7 mouse cellular contexts compared by ENCODE assay signal in the genomic region with DNA sequence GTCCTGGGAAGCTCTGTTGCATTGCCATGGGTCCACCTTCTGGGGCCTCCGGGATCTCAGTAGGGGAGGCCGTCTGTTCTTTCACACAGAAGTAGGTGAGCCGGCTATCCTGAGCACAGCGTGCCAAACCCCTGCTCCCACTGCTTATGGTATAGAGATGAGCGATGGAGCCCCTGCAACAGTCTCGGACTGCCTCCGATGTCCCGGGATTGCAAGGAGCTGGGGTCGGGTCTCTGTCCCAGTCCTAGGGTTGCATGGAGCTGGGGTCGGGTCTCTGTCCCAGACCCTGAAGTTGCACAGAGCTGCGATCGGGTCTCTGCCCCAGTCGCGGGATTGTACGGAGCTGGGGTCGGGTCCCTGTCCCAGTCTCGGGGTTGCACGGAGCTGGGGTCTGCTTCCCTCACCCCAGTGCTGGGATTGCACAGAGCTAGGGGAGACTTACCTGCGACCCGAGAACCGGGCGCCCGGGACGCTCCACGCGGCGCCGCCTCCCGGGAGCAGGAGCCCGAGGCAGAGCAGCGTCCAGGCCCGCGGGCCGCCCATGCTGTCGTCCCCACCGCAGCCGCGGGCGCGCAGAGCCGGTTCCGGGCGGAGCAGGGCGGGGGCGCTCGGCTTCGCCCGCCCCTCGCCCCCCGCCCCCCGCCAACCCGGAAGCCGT. TPM values are rescaled to one million over a fixed set of nuclear protein-coding genes. Genes with fewer than 3 reads are reported as not detected.
DNase-seq lines count a peak whose midpoint lies in the region; ATAC-seq and TF ChIP-seq lines count a peak whose summit lies in the region.

A gene (minus strand): TSS at position 578 of the 658 bp plus-strand sequence.

- no peak for TF ChIP-seq POLR2A in lung, adult 2 months (IDR thresholded peaks at IDR 0.05; ENCODE audit: borderline replicate concordance, extremely low read depth, low read depth, low read length)

- no peak for TF ChIP-seq CTCF in lung, adult 2 months (IDR thresholded peaks at IDR 0.05; ENCODE audit: insufficient read depth, low read length)

- no peaks in the 10 kb centered on the region for H3K9me3 ChIP-seq in limb, embryonic 12.5 days

- peaks cover 28% of the 10 kb centered on the region for H3K27me3 ChIP-seq in limb, embryonic 12.5 days

- H3K36me3 ChIP-seq in limb, embryonic 12.5 days, result no peaks in the 10 kb centered on the region

- WGBS in lung, adult 2 months, result 3% methylated on average over 36 of the region's 53 CpGs
- WGBS in limb, embryonic 12.5 days, result 1% methylated on average over 51 of the region's 53 CpGs

- H3K9ac ChIP-seq in limb, embryonic 12.5 days (replicated peaks), result peak within 1 kb of the TSS; percentile 82

- H3K4me1 ChIP-seq in lung, adult 2 months (ENCODE audit: control insufficient read depth, insufficient read depth, low read length), result peaks cover 13% of the 10 kb centered on the region
- peaks cover 38% of the 10 kb centered on the region for H3K4me1 ChIP-seq in limb, embryonic 12.5 days (replicated peaks)

- ATAC-seq in common myeloid progenitor, adult 5-6 weeks (replicated peaks; ENCODE audit: low read depth, poor library complexity, severe bottlenecking), result no peak
- 0 out of 2 replicates have a peak, but pooled peaks have one; percentile 15 for ATAC-seq in granulocyte monocyte progenitor cell, adult 5-6 weeks (replicated peaks; ENCODE audit: poor library complexity, severe bottlenecking)
- peak; percentile 52 for ATAC-seq in limb, embryonic 12.5 days (ENCODE audit: insufficient number of reproducible peaks, insufficient read depth, low FRiP score, low TSS enrichment, low read depth)
- no peak for ATAC-seq in monocyte, adult 5-6 weeks (replicated peaks; ENCODE audit: insufficient number of reproducible peaks, low FRiP score, low TSS enrichment, poor library complexity, severe bottlenecking)
- no peak for ATAC-seq in frontal cortex, adult (ENCODE audit: low TSS enrichment)

- peak within 1 kb of the TSS; percentile 84 for H3K4me2 ChIP-seq in limb, embryonic 12.5 days

- no peak for DNase-seq in lung, adult 2 months
- no peak for DNase-seq in lung, postnatal 25 days (ENCODE audit: low spot score)

- no peak within 1 kb of the TSS for H3K27ac ChIP-seq in limb, embryonic 12.5 days

- peak within 1 kb of the TSS; percentile 59 for H3K4me3 ChIP-seq in lung, adult 2 months (replicated peaks; ENCODE audit: extremely low read depth, low read depth, low read length)
- H3K4me3 ChIP-seq in limb, embryonic 12.5 days (replicated peaks), result peak within 1 kb of the TSS; percentile 64

RNA-seq across cellular contexts. Expression of the gene that starts here (rescaled TPM):
- polyA plus RNA-seq in lung, adult 2 months (2012; rRNA removed), result 31.4 and 40.2 TPM in 2 replicates
- 11.0 and 20.0 TPM in 2 replicates for total RNA-seq in common myeloid progenitor, adult 5-6 weeks (2017)
- 10.0 and 11.4 TPM in 2 replicates for total RNA-seq in granulocyte monocyte progenitor cell, adult 5-6 weeks (2014; fragmentation: Nextera tagmentation)
- total RNA-seq in granulocyte monocyte progenitor cell, adult 5-6 weeks (2017), result 5.1 and 7.9 TPM in 2 replicates
- polyA plus RNA-seq in limb, embryonic 12.5 days (2016; fragmentation: Nextera tagmentation; extraction: Ambion mirVana), result 16.4 and 18.2 TPM in 2 replicates
- 7.4 to 24.4 TPM (median 10.2 TPM) in 3 replicates for total RNA-seq in monocyte, adult 5-6 weeks (2017)

Comparison
In these comparisons a context has a peak if more than half of its experiments do, and no peak if none do; other contexts are left out.
1. ATAC-seq: peak in granulocyte monocyte progenitor cell, adult 5-6 weeks (single experiment) and limb, embryonic 12.5 days (single experiment); none in common myeloid progenitor, adult 5-6 weeks (single experiment), monocyte, adult 5-6 weeks (single experiment) and frontal cortex, adult (single experiment).